Mouse (Mus musculus): ENCODE data around the gene Ubash3b. TPM values are rescaled to one million over a fixed set of nuclear protein-coding genes. Genes with fewer than 3 reads are reported as not detected.

Ubash3b gene
- polyA plus RNA-seq, 1 experiment, result 0.87 TPM

DNA sequence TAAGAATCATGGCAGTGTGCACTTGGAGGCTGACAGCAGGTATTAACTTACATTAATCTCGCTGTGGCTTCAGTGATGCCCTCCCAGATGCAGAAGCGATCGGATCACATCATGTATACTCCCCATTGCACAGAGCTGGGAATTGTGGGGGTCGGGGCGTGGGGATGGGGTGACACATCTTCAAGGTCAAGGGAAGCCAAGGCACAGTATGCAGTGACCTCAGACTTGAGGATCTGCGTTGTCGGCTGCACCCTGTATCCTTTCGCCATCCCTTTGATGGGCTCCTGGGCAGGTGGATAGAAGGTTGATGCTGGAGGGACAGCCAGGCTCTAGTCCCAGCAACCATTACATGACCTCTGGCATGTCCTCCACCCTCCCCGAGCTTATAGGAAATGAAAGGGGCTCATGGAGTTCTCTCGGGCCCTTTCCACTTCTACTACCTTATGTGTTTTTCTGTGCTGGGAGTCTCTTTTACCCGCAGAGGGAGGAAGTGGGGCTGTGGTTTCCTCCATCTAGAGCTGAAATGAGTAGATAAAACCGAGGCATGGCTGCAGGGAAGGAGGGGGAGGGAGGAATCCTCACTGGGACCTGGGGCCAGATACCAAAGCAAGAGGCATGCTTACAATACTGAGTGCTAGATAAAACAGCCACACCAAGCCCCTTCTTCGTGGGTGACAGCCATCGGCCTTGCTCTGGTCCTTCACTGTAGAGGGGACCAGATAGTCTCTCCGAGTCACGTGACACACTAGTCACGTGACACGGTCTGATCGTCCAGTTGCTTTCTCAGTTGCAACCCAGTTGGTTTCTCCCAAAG, 88.1 kb downstream of the Ubash3b start:
- Histone ChIP-seq H3K27ac (replicated peaks; ENCODE audit: low read depth, low read length) (no peak overlapping the region), H3K4me3 (ENCODE audit: insufficient read depth, low read depth, low read length) (no peak overlapping the region), H3K4me1 (ENCODE audit: control insufficient read depth, insufficient read depth, insufficient read length, low read length) (no peaks in the 10 kb centered on the region)

DNA sequence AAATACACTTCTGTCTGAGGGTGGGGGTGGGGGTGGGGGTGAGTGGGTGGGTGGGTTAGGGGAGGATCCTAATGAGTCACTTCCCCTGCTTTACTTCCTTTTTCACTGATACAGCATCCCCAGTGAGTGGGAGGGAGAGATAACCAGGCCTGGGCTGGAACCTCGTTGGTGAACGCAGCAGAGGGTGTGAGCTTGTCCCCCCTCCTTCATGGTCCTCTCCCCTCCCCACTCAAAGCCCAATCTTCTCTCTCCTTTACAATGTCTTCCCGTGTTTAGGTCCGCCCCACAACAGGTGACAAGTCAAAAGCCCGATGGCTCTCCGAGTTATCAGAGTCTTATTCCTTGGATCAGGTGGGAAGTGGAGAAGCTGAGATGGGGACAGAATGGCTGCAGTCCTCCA, 88.7 kb downstream of the Ubash3b start:
- H3K4me1 ChIP-seq (ENCODE audit: control insufficient read depth, insufficient read depth, insufficient read length, low read length), result no peaks in the 10 kb centered on the region
- H3K4me3 ChIP-seq (ENCODE audit: insufficient read depth, low read depth, low read length), result no peak overlapping the region
- 0 out of 2 replicates have a peak overlapping the region, but pooled peaks have one; percentile 18 for H3K27ac ChIP-seq (replicated peaks; ENCODE audit: low read depth, low read length)

DNA sequence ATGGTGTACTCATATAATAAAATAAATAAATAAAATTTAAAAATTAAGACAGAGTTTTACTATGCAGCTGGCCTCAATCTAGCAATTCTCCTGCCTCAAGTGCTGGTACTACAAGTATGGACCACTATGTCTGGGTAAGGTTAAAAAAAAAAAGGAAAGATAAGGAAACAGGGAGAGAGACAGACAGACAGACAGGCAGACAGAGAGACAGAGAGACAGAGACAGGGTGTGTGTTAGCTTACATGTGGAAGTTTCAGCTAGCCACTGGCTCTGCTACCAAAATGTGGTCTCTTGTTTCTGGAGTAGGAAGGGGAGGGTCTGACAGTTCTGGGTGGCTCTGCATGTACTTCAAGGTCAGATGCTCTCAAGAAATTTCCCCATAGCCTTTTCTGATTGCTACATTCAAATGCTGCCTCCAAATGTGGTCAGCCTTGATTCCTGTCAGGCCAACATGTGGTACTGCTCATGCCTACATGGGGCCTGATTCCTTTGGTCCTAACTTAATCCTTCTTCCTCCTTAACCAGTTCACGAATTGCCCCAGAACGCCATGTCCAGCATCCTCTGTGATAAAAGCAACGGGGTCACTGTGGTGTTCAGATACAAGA, 89.5 kb downstream of the Ubash3b start:
- Histone ChIP-seq H3K4me1 (ENCODE audit: control insufficient read depth, insufficient read depth, insufficient read length, low read length) (no peaks in the 10 kb centered on the region), H3K4me3 (ENCODE audit: insufficient read depth, low read depth, low read length) (no peak overlapping the region), H3K27ac (replicated peaks; ENCODE audit: low read depth, low read length) (no peak overlapping the region)

DNA sequence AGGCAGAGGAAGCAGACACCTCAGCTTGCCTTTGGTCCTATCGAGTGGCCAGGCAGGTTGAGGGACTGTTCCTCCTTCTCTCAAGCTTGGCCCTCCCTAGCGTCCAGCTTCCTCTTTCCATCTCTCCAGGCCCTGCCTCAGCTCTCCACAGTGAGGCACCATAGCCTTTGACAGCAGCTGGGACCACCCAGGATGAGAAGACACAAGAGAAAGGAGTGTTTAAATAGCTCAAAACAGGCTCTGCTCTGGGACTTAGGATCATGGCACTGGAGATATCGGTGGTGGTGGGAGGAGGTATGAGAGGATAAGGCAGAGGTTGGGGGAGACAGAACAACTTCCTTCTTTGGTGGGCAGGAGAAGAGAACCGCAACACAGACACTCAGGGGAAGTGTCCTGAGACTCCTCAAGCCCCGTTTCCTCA, 90.7 kb downstream of the Ubash3b start:
- Histone ChIP-seq H3K27ac (replicated peaks; ENCODE audit: low read depth, low read length) (no peak overlapping the region), H3K4me1 (ENCODE audit: control insufficient read depth, insufficient read depth, insufficient read length, low read length) (no peaks in the 10 kb centered on the region)

DNA sequence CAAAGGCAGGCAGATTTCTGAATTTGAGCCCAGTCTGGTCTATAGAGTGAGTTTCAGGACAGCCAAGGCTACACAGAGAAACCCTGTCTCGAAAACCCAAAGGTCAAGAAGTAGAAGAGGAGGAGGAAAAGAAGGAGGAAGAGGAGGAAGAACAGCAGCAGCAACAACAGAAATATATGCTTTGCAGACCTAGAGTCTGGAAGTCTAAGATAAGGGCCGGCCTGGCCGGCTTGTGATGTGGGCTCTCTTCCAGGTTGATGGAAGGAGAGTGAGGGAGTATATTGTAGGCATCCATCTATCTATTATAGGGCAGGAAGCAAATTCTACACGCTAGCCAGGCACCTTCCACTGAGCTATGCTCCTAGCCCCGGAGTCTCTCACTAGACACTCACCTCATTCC, 92.0 kb downstream of the Ubash3b start:
- H3K4me1 ChIP-seq (ENCODE audit: control insufficient read depth, insufficient read depth, insufficient read length, low read length), result no peaks in the 10 kb centered on the region
- H3K27ac ChIP-seq (replicated peaks; ENCODE audit: low read depth, low read length), result no peak overlapping the region
- H3K4me3 ChIP-seq (ENCODE audit: insufficient read depth, low read depth, low read length), result no peak overlapping the region

More for the DNA sequence above, 90.7 kb downstream of the Ubash3b start:
- no peak overlapping the region for H3K4me3 ChIP-seq (ENCODE audit: insufficient read depth, low read depth, low read length)

DNA sequence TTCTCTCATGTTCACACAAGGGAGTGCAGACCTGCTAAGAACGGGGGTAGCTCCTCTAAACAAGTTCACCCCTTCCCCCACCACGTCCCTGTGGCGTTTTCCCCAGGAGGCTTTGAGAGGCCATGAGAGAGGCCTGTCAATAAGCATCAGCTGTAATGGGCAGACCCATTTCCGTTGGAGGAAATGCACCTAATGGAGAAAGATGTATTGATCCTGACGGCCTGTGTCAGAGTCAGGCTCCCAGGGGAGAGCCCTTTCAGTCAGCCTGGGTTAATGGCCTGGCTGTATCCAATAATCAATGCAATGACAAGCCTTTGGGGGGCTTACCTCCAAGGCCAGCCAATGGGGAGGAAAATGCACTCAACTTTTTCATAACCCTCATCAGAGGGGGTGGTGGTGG, 100.1 kb downstream of the Ubash3b start:
- Histone ChIP-seq H3K27ac (replicated peaks; ENCODE audit: low read depth, low read length) (no peak overlapping the region), H3K4me3 (ENCODE audit: insufficient read depth, low read depth, low read length) (no peak overlapping the region), H3K4me1 (ENCODE audit: control insufficient read depth, insufficient read depth, insufficient read length, low read length) (no peaks in the 10 kb centered on the region)

DNA sequence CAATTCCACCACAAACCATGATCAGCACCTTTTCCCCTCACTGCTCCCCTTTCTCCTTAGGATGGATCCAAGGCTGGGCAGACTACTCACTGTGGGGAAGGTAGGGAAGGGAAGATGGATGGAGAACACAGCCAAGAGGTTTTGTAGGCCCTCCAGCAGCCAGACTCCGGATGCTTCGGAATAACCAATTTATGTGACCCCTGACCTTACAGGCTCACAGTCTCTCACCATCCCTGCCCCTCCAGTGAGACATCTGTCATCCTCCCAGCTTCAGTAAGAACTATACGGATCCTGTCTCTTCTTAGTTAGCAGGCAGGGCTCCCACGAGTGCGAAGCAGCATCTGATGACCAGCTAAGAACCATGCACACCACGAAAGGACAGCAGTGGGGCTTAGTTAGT, 100.9 kb downstream of the Ubash3b start:
- Histone ChIP-seq H3K4me1 (ENCODE audit: control insufficient read depth, insufficient read depth, insufficient read length, low read length) (no peaks in the 10 kb centered on the region), H3K27ac (replicated peaks; ENCODE audit: low read depth, low read length) (no peak overlapping the region), H3K4me3 (ENCODE audit: insufficient read depth, low read depth, low read length) (no peak overlapping the region)

DNA sequence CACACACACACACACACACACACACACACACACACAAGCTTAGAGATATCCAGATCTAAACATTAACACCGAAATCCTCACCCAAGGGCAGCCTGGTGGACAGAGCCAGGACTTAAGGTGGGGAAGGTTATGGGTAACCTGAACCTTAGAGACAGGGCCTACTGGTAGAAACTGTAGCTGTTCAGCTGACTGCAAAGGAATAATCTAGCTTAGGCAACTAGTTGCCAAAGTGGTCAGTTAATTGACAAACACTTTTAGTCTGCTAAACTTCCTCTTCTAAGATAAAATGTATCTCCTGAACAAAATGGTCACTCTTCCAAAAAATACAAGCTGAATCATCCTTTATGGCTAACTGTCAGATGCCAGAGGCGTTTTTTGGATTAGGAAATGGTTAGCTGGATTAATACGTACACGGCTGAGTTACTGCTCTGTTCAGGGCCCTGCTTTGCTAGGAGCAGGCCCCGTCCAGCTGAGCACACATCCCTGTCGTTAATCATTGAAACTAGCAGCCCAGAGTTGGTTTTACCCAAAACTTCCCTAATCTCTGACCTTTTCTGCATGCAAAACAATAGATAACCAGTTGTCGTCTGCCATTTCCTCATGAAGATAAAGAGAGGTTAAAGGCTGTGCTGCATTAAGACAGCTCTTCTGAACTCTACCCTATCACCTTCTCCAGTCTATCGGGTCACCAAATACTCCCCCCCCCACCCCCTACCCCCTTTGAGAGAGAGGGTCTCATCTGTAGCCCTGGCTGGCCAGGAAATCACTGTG, 102.5 kb downstream of the Ubash3b start:
- no peak overlapping the region for H3K4me3 ChIP-seq (ENCODE audit: insufficient read depth, low read depth, low read length)
- no peak overlapping the region for H3K27ac ChIP-seq (replicated peaks; ENCODE audit: low read depth, low read length)
- no peaks in the 10 kb centered on the region for H3K4me1 ChIP-seq (ENCODE audit: control insufficient read depth, insufficient read depth, insufficient read length, low read length)

DNA sequence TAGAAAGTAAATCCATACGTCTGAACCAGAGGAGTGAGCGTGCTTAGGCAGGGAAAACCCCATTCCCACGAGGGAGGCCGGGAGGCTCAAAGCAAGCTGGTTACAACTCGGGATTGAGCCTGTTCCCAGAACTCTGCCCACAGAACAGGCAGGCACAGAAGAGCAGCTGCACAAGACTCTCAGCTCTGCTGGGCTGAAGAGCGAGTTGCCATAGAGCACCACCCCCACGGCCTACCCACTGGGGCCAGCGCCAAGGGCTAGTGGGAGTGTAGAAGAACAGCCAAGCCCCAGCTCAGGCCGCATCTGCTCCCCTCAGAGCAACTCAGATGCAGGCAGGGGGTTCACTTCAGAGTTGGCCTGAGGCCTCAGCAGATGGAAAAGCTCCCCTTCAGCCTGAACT, 107.3 kb downstream of the Ubash3b start:
- Histone ChIP-seq H3K4me3 (ENCODE audit: insufficient read depth, low read depth, low read length) (no peak overlapping the region), H3K27ac (replicated peaks; ENCODE audit: low read depth, low read length) (no peak overlapping the region), H3K4me1 (ENCODE audit: control insufficient read depth, insufficient read depth, insufficient read length, low read length) (no peaks in the 10 kb centered on the region)

DNA sequence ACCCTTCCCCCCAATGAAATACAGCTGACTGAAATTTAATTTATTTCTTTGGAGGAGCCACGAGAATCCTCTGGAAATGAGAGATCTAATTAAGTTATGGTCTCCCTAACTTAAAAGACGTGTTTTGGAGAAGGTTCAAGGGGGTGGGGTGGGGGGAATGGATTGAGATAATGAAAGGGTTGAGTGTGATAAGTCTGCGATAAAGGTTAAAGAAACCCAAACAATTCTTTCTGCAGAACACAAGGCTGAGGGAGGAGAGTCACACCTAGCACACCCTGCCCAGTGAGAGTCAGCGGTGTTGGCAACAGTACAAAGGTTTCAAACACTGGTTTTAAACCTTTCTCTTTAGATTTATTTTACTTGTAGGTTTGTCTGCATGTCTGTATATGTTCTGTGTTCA, 108.0 kb downstream of the Ubash3b start:
- Histone ChIP-seq H3K4me3 (ENCODE audit: insufficient read depth, low read depth, low read length) (no peak overlapping the region), H3K27ac (replicated peaks; ENCODE audit: low read depth, low read length) (no peak overlapping the region), H3K4me1 (ENCODE audit: control insufficient read depth, insufficient read depth, insufficient read length, low read length) (no peaks in the 10 kb centered on the region)

DNA sequence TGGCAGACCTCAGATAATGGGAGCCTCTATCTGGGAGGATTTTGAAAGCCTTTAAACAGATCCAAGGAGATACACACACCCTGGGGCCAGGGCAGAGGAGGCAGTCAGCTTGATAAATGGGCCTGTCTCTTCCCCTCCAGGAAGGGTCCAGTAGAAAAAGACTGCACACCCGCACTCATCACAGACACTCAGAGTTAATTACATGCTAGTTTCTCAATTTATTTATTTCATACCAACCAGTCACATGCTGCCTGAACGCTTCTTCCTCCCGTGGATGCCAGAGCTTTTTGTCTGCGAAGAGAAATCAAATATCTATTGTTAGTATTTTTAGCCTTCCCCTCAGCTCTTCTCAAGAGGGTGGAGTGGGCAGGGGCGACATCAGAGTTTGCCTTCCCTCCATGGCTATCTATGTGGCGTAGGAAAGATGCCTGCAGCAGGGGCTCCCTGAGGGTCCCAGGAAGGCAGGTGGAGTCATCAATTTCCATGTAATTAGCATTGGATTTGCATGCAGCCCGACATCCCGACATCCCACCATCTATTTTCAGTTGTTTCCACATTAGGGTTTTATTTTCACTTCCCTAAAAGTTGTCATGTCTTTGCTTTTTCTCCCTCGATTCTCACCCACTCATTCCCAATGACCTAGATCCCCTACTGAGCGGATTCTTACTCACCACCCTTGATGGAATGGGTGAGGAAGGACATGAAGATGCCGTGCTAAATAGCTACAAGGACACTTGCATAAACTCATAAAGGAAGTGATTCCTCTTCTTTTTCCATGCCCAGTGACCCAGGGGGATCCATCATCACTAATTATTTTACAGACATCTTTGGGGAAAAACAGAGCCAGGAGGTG, 110.2 kb downstream of the Ubash3b start:
- H3K27ac ChIP-seq (replicated peaks; ENCODE audit: low read depth, low read length), result no peak overlapping the region

DNA sequence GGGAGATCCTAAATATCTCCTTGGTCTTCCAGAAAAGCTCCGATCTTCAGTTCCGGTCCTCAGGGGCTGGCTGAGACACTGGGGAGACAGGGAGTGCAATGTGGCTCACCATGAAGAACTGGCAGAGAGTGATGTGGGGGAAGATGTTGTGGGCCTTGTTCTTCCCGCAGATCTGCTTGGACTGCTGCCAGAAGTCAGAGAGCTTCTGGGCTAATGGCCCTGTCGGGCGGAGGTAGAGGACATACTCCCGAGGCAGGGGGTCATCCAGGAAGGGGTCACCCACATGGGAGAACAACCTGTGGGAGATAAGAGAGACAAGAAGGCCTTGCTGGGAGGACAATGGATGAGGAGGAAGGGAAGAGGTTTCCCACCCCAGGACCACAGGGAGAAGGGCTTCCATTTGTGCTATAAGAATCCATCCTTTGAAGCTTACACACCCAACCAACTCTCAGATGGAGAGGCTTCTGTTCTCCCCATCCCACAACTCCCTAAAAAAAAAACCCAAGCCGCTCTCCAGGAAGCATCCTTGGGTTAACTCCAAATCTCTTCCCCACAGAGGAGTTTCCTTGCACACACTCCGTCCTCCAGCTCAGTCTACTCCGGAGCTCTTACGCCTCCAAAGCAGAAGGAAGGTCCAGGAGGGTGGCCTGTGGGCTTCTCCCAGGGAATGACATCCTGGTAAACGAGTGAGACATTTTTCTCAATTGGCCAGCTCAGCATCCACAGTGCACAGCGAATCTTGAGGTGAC, 111.0 kb downstream of the Ubash3b start:
- H3K27ac ChIP-seq (replicated peaks; ENCODE audit: low read depth, low read length), result no peak overlapping the region
- no peak overlapping the region for H3K4me3 ChIP-seq (ENCODE audit: insufficient read depth, low read depth, low read length)
- no peaks in the 10 kb centered on the region for H3K4me1 ChIP-seq (ENCODE audit: control insufficient read depth, insufficient read depth, insufficient read length, low read length)

More for the DNA sequence above, 110.2 kb downstream of the Ubash3b start:
- no peak overlapping the region for H3K4me3 ChIP-seq (ENCODE audit: insufficient read depth, low read depth, low read length)
- H3K4me1 ChIP-seq (ENCODE audit: control insufficient read depth, insufficient read depth, insufficient read length, low read length), result no peaks in the 10 kb centered on the region

DNA sequence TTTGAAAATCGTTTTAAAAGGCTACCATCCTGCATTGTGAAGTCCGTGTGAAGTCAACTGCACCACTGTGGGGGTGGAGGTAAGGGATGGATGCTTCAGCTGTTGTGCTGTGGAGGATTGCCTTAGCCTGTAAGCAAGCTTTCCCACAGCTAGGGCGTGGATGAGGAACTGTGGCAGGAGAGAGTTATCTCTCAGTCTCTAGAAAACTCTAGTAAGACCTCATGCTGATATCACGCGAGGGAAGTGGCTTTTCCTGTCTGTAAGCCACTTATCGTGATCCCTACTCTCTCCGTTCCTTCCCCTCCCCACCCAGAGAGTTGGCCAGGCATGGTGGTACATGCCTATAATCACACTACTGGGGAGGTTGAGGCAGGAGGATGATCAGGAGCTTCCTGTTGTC, 112.2 kb downstream of the Ubash3b start:
- Histone ChIP-seq H3K27ac (replicated peaks; ENCODE audit: low read depth, low read length) (no peak overlapping the region), H3K4me1 (ENCODE audit: control insufficient read depth, insufficient read depth, insufficient read length, low read length) (no peaks in the 10 kb centered on the region)

DNA sequence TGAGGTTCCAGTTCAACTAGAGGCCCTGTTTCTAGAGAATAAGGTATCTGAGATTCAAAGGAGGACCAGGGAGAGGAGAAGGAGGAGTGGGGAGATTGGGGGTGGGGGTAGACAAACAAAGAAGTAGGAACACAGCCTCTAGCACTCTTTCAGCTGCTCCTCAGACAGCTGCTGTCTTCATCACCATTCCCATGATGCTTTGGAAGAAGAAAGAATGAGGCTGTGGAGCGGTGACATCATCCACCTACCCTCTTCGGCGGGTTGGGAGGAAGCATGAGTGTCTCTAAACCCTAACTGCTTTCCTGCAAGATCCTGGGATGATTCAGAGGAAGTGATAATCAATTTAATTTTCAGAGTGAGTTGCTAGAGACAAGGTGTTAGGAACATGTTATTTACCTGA, 112.7 kb downstream of the Ubash3b start:
- no peaks in the 10 kb centered on the region for H3K4me1 ChIP-seq (ENCODE audit: control insufficient read depth, insufficient read depth, insufficient read length, low read length)

More for the DNA sequence above, 112.2 kb downstream of the Ubash3b start:
- H3K4me3 ChIP-seq (ENCODE audit: insufficient read depth, low read depth, low read length), result no peak overlapping the region

More for the DNA sequence above, 112.7 kb downstream of the Ubash3b start:
- H3K27ac ChIP-seq (replicated peaks; ENCODE audit: low read depth, low read length), result no peak overlapping the region
- H3K4me3 ChIP-seq (ENCODE audit: insufficient read depth, low read depth, low read length), result no peak overlapping the region

Data from brown adipose tissue, adult 24 weeks (tissue).